Mouse (Mus musculus): Measurements from ENCODE around the gene Psme4.
"Not testable (repeated sequence)": the region's sequence is repeated elsewhere in the genome, so short reads cannot be mapped to it uniquely, and the experiment has no call there.

Gene Psme4

DNA sequence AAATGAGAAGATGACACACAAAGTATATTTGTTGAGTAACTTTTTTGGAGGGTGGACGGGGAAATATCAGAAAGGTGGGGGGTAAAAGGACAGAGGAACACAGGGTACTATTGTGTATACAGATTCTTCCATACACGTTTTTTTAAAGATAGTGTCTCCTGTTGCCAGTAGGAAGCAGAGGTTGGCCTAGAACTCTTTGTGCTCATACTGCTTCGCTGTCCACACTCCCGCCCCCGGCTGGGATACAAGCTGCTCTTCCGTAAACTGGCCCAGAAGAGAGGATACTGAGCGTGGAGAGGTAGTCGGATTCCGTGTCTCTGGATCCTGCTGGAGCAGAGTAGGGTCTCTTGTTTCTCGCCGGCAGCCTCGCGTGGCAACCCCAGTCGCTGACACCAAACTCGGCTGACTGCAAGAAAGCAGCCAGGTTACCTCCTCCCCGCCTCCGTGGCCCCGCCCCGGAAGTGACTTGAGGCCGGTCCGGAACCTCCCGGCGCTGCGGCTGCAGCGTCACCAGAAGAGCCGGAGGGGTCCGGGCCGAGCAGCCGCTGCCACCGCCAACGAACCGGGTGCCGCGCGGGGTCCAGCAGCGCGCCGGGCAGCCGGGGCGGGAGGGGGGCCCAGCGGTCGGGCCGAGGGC lies at the start of gene Psme4:
Gene Psme4 (plus strand): TSS at position 460 of the 637 bp plus-strand sequence.
- DNase-seq: peak; percentile 95 to 97

DNA sequence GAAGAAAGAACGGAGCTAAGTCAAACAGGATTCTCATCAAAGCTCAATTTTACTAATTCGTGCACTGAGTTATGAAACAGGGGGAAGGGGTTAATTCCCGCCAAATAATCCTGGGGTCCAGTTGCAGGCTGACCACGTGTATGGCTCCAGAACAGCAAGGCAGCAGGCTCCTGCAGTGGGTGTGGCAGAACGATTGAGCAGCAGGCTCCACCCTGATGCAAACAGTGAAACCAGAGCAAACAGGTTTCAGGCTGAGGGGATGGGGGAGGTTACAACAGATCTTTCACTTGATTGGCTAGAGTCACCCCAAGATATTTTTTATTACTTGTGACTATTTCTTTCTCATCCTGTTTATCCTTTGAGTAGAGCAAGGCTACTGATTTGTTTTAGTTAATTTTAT lies 48.1 kb upstream of the Psme4 start:
- no peak for DNase-seq

DNA sequence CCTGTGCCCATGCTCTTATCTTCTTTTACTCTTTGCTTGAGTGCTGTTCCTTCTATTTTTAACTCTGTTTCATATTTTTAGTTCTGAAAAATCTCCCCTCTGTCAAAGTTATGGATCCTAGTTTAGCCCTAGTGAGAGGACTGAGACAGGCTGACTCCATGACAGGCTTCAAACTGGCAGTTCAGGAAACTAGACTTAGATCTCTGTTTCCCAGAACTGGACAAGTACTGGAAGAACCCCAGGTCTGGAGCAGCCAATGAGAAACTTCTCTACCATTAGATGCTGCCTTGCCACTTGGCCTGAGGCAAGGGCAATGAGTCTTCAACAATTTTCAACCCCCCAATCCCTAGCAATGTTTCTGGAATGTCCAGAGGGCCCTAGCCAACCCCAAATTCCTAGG lies 40.8 kb upstream of the Psme4 start:
- DNase-seq: no peak

DNA sequence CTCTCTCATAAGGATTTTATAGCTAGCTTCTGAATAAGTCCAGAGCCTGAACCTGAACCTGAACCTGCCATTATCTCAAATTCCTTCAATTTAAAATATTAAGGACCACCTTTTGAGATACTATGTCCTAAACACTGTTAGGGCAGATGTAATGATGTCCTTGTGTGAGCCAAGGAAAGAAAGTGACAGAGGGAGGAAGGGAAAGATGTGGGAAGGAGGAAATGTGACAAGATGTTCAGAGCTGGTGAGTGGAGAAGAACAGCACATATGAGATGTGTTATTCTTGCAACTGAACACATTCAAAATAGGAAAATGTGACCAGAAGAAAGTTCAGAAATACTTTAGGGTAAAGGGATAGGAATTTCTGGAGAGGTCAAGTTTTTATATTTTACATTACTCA lies 38.1 kb upstream of the Psme4 start:
- DNase-seq: no peak

DNA sequence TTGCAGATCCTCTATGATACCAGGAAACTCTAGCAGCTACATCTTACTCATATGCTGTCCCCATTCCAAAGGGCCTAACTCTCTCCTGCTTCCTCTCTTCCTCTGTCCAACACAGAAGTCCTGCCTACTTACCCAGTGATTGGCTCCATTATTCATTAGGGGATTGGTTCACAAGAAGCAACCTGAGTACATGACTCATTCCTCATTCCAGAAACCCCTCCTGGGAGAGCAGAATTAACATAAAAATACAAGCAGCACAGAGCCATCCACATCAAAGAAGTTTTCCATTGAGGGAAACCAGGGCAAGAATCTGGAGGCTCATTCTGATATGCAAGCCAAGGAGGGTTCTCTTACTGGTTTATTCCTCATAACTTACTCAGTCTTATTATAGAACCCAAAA lies 27.5 kb upstream of the Psme4 start:
- DNase-seq: no peak

DNA sequence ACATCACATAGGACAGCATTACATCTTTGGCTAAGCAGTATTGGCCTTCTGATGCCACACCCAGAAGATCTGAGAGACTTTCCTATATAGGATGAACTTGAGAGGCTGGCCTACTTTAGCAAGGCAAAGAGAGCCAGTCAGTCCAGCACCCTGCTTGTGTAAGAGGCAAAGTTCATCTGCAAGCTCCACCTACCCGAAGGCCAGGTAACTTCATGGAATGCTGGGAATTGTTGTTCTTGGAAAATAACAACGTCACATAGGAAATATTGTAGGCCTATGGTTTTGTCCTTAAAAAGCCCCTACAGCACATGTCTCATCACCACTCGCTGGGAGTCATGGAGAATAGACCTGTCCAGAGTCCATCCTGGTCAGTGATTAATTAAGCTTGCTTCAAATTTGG lies 22.6 kb upstream of the Psme4 start:
- no peak for DNase-seq

DNA sequence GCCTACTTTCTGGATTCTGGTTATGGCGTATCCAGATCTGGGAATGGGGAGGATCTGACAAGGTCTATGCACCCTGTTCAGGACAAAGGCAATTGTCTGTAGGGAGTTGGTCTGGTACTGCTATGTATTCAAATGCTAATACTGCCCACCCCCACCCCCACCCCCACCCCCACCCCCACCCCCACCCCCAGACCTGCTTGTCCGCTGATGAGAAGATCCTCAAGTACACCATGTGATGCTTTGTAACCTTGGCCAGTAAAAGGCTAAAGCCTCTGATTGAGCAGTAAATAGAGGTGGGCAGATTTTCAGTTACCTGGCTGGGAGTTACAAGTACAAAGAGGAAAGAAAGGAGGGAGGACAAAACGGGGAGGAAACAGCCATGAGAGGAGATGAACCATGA lies 21.9 kb upstream of the Psme4 start:
- no peak for DNase-seq

DNA sequence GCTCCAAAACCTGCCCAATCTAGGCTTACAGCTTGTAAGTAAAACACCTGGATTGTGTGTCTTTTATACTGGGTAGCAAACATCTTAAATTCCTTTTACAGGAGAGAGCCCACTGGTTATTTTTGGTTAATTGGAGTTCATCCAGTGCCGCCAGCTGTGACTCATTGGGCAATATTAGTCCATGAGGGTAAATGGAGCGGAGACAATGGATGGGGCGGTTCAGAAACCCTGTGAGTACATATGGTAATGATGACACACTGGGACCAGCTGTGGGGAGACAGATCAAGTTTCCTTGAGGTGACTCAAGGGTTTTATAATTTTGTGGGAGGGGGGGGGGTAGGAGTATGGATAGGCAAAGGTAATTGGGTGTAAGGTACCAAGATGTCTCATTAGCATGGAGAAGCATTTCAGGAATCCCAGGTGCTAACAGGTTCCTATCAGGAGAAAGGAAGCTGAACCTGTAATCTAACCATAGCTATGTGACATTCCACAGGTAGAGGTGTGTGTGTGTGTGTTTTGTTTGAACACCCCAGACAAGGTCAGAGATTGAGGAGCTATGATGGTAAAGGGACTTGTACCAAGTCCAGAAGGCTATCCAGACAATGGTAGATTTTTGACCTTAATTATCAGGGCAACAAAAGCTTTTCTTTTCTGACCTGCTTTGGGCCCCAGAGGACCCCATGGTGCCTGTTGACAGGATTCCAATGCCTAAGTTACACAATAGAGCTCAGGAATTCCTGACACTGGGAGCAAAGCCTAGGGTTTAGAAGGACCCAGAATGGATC lies 21.3 kb upstream of the Psme4 start:
- DNase-seq: no peak

DNA sequence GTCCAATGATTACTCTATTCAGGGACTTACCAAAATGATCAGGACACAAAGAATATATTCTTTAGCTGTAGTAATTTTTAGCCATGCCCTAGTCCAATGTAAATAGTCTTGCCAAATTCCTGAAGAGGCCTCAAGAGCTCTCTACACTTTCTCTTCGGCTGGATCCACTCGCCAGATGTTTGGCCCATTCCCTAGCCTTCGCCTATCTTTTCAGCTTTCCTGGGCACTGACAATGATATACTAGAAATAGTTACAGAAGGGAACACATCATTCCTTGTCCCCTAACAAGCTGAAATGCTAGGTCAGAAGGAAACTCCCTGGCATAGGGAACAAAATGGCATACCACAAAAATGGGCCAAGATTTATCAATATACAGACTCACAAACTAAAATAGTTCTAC lies 18.6 kb upstream of the Psme4 start:
- DNase-seq: no peak

DNA sequence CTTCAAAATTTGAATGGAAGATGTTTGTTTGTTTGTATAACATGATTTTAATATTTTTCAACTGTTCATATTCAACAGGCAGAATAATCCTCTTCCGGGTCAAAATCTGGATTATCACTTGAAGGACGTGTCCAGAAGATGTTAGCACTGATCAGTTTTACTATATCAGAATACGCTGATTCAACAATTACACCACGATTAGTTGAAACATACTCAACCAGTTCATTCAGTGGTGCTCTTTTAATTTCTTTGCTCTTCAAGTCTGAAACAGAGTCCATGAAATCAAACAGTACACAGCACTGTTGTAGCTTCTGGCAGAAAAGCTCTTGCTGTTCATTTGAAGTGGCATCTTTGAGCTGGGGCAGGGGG lies 17.1 kb upstream of the Psme4 start:
- DNase-seq: not testable (repeated sequence)

DNA sequence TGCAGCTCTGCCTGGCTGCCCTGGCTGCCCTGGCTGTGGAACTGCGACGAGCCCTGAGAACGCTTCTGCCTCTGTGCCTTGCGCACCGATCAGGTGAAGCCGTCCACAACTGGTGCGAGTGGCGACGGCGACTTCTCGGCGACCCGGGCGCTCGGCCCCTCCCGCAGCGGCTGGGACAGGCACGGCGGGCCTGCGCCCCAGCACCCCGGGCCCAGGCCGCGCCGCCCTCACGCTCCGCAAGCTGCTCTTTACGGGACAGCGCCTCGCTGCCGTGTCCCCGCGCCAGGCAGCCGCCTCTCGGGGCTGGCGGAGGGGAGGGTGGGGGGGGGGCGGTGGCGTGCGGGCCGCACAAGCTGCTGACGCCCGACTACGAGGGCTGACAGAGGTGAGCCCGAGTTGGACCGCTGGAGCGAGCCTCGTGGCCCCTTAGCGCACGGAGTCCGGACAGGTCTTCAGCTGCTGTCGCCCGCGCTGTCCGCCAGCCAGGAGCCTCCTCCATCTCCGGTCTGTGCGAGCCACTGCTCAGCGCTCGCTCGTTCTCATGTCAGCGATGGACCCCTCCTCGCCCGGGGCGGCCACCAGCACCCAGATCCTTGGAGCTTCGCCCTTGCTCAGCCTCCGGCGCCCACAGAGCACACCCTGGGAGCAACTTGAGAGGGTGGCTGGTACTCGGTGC lies 16.5 kb upstream of the Psme4 start:
- peak; percentile 4 to 16 for DNase-seq

DNA sequence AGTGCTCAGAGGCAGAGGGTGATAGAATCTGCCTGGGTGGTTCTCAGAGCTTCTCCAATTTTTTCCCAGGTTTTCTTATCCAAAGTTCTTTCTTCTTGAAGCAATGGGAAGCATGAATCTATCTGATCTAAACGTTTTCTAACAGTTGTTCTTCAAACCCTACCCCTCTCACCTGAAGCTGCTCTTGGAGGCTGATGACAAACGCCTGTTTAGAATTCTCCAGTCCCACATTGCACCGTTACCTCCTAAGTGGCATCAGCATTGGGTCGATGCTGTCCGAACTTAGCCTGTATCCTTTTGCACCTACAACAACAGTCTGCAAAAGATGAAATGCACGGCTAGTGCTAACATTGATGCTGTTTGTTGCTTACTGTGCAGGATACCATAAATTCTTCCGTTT lies 10.1 kb upstream of the Psme4 start:
- DNase-seq: no peak

DNA sequence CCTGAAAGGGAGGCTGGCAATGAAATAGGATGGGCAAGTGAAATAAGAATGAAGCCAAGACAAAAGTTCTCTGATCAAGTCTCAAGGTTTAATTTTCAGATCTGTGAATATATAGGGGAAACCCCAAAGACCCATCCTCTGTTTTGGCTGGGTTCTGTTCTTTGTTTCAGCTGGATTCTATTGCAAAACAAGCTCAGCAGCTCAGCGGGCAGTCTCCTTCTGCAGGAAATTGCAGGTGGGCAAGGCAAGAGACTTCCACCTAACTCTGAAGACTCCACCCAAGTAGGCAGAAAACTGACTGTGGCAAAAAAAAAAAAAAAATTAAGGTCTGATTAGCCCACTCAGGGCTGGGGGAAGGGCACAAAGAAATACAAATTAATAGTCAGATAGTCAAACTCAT lies 9.6 kb upstream of the Psme4 start:
- no peak for DNase-seq

DNA sequence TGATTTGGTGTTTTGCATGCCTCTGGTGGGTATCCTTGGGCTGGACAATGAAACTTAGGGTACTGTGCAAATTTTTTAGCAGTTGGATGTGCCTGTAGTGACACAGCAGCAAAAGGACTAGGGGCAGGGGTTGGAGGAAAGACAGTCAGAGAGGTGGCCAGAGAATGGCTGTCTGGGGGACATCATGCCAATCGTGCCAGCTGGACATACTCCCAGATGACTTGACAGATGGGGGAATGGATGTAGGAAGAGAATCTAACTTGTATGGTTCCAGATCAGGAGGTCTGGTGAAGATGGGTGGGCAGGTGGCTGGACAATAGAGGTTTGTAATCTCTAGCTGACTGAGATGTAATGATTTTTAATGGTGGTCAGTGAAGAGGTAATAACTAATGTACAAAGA lies 6.5 kb upstream of the Psme4 start:
- no peak for DNase-seq

DNA sequence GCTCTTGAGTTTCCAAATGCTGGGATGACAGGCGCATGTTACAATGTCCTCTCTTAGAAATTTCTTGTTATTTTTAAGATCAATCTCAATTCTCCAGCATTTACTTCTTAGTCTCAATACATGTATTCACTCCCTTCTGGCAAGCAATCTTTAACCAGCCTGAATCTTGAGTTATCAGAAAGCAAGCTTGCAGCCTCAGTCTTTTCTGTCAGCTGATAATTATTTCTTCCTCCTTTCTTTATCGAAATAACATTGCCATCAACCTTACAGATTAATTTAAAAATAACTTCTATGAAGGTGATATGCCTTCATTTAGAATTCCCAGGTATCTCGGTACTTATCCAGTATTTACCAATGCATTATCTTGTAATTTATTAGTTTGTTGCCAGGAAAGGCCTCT lies 709 bp upstream of the Psme4 start:
- DNase-seq: no peak

DNA sequence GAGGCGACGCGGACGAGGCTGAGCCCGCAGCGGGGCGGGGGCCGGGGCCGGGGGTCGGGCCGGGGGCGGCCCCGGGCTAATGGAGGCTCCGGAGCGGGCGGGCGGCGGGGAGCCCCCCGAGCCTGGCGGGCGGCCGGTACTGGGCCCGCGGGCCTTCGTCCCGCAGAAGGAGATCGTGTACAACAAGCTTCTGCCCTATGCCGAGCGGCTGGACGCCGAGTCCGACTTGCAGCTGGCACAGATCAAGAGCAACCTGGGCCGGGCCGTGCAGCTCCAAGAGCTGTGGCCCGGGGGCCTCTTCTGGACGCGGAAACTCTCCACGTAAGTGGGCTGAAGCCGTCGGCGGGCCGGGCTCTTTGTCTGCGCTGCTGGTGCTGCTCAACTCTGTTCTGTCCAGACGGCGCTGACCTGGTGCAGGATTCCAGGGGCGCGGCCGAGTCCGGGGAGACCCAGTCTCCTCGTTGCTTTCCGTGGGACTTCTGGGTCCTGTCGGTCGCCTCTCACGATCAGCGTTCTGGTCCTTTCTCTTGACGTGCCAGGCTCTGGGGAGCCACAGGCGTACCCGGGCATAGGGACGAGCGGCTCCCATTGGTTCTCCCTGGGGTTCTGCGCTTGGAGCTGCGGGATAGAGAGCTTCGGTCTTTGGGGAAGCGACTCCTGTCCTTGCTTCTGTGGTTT lies 517 bp downstream of the Psme4 start:
- peak; percentile 58 to 59 for DNase-seq

DNA sequence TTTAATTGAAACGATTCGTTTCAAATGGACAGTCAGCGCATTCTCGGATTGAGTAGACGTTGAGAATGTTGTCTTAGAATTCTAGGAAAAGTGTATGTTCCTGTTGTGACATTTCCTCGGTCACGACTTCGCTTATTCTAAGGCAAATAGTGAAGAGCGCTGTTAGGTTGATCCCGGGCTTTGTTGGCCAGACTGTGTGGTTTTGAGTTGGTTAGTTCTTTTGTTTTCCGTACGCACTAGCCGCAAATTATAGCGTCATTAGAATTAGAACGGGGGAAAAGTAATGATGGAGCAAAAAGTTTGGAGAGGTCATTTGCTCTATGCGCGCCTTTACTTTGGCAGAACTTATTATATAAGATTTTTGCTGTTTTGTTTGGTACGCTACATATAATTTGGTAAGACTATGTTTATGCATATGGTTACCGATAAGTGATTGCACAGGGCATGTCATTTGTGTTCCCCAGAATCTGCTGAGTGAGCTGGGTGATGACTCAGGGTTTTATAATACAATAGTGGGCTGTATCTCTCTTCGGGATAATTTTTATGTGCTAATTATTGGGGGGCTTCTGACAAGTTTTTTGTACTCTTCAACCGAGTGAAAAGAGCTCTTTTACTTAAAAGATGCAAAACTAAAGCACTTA lies 1.4 kb downstream of the Psme4 start:
- DNase-seq: no peak

DNA sequence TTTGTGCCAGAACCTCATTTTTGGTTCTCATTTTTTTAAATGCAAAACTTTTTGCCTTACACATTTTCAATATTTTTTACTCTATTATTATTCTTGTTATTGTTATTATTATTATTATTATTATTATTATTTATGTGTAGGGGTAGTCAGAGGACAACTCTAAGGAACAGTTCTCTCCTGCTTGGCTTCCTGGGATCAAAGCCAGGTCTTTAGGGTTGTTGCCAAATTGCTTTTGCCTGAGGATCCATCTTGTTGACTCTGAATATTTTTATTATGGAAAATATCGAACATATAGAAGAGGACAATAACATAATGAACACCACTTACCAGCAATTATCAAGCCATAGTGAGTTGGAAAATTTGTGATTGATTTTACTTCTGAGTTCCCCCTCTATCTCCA lies 3.1 kb downstream of the Psme4 start:
- no peak for DNase-seq

DNA sequence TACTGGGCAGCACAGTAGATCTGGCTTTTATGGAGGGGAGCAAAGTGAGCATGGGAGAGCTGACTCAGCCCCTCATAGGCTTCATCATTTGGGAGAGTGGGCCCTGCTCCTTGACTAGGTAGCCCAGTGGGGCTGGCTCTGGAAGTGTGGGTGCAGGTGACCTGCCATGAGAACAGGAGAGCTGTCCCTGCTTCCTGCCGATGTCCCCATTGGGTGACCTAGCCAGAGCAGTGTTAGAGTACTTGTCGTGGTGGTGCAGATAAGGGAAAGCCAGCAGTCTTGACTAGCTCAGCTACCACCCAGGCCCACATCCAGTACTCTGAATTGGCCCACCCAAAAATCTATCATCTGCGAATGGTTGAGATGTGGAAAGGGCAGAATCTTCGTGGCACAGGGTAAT lies 6.0 kb downstream of the Psme4 start:
- no peak for DNase-seq

DNA sequence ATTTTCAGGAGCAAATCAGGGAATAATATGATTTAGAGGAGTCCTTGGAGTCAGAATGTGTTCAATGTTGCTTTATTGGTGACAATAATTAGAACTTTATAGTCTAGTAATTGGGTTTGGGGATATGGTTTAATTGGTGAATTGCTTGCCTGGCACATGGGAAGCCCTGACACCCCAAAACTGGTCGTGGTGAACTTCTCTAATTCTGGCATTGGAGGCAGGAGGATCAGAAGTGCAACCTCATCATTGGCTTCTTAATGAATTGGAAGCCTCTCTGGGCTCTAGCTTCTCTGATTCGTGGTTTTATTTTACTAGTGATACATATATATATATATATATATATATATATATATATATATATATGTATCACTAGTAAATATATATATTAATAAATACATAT lies 9.4 kb downstream of the Psme4 start:
- DNase-seq: no peak

DNA sequence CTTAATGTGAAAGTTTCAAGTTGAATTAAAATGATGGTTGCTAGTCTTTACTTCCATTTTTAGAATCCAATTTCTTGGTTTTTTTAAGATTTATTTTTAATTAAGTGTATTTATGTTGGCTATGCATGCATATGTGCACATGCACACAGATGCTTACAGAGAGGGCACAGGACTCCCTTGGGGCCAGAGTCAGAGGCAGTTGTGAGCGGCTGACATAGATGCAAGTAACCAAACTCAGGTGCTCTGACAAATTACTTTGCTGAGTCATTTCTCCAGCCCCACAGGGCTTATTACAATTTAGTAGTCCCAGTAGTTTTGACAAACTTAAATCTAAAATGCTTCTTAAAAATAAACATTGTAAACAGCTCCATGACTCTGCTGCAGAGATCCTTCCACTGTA lies 10.1 kb downstream of the Psme4 start:
- DNase-seq: no peak

DNA sequence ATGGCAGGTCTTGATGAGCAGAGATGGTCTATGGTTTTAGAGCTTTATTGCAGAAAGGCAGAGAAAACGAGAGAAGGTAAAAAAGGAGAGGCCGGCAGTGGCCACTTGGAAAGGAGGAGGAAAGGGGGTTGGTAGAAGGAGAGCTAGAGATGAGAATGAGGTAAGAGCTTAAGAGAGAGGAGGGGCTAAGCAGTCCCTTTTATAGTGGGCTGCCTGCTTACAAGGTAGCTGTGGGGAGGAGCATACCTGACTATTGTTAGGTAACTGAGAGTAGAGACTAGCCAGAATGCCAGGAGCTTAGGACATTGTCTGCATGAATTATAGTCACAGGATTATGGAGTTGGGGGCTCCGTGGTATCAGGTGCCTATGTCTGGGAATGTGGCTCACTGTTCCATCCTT lies 14.0 kb downstream of the Psme4 start:
- no peak for DNase-seq

All from lung, adult 18-20 months (tissue).